Mouse (Mus musculus) urinary bladder, postnatal 25 days (tissue): ENCODE measurements around the gene Myo1d.
A peak's percentile ranks its signal among the peaks of the same experiment; 100 is the strongest.

Source experiments
- DNase-seq: peaks from one replicate; pipeline ENCODE4 v3.0.0; 2022; ENCODE audit warnings: low spot score

Gene Myo1d

GRCm38 (mm10) chr11:80779527-80780344 is at the start of gene Myo1d:
TSS of gene Myo1d (minus strand) at chr11:80780025.
- peak; percentile 93 for DNase-seq

GRCm38 (mm10) chr11:80821794-80822193 is 42.0 kb upstream of the Myo1d start:
- no peak for DNase-seq

- DNase-seq: no peak
These were observed 41.5 kb upstream of the Myo1d start for GRCm38 (mm10) chr11:80821296-80821695.

GRCm38 (mm10) chr11:80820085-80820484 is 40.3 kb upstream of the Myo1d start:
- DNase-seq: no peak

DNA sequence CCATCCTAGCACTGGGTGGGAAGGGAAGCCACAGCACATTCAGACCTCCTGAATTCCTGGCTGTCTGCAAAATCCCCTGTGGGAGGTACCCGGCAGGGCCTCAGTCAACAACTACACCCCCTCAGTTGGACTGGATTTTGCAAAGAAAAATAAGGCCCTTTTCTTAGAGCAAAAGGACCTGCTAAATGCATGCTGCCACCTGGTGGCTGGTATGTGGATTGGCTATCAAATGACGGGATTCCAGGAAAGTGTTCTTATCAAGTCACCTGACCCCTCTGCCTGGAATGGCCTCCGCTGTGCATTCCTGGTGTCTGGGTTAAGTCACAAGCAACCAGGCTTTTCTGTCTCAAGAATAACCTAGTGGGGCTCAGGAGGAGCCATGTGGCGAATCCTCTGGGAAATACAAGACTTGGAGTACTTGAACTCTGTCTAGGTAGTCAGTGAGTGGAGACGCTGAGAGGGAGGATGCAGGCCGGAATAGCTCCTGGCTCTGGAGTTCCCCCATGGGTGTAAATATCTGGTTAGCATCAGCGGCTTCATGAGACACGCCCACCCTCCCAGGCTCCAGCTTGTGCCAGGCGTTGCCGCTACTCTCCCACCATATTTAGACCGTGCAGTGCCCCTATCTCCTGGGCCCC is 38.4 kb upstream of the Myo1d start:
- peak; percentile 76 for DNase-seq

DNA sequence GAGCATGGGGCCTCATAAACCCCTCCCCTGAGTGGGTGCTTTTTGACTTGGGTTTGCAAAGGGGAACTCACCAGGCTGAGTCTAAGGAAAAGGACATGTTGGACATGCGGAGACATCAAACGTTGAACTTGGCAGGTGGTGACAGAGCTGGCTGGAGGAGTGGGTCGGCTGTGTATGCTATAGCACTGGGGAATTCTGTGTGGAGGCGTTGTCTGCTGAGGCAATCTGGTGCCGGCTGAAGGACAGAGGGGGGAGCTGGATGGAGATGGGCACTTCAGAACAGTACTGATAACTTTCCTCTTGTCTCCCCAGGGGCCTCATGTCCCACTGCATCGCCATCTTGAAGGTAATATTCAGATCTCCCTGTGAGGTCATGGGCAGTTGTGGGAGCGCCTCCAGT is 35.5 kb upstream of the Myo1d start:
- DNase-seq: no peak

GRCm38 (mm10) chr11:80811156-80811555 is 31.3 kb upstream of the Myo1d start:
- DNase-seq: no peak

GRCm38 (mm10) chr11:80809993-80810821 is 30.4 kb upstream of the Myo1d start, which contains the start of gene Tmem98:
TSS of gene Tmem98 (plus strand) at chr11:80810175.
- DNase-seq: peak; percentile 35

GRCm38 (mm10) chr11:80809666-80809992 is 29.8 kb upstream of the Myo1d start:
- no peak for DNase-seq

DNA sequence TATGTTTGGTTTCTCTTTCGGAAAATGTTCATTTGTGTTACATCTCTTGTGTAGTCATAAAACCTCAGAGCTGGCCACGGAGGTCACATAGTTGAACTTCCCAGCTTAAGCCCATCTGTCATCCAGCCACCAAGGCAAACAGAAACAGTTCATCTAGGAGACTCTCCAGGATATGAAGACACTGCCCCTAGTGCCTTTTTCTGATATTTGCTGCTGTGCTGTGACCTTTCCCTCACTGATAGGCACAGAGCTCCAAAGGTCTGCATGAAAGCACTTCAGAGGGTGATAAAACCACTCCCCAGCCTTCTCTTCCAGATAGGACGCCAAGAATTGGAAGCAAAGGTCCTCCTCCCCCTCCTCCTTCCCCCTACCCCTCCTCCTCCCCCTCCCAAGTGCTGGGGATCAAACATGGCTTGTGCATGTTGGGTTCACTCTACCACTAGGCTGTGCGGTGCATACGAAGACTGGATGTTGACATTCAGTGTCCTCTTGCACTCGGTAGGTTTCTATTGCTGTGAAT is 28.8 kb upstream of the Myo1d start:
- DNase-seq: no peak

DNA sequence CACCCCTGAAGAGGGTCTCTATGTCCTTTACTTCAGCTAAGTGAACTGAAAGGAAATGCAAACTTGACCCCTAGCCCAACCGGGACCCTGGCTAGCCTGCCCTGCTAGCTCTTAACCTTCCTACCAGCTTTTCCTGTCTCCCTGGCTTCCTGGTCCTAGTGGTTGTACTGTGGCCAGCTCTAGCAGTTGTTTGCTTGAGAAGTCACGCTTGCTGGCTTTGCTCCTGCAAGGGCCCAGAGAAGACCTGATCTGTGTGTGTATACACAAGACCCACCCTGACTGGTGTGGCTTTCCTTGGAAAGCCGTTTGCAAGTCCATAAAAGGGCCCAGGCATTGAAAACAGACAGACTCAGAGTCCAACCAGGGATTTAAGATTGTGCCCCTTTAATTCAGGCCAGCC is 22.9 kb upstream of the Myo1d start:
- no peak for DNase-seq

- no peak for DNase-seq
These were observed 20.2 kb upstream of the Myo1d start for GRCm38 (mm10) chr11:80799979-80800378.

GRCm38 (mm10) chr11:80795431-80795830 is 15.6 kb upstream of the Myo1d start:
- DNase-seq: no peak

DNA sequence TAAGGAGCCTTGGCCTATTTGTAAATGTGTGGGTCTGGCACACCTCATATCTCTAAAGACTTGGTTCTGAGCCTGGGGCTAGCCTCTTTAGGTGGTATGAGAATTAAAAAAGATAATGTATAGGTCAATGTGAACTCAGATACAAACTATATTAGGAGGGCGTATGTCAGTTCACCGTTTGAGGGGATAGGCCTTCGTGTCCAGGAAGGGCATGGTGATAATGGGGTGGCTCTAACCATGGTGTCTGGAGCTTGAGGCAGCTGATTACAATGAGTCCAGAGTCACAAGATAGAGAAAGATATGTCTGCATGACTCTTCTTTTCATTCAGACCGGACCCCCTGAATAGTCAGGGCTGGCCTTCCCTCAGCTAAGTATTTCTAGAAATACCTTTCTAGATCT is 14.5 kb upstream of the Myo1d start:
- DNase-seq: no peak

- no peak for DNase-seq
These were observed 13.6 kb upstream of the Myo1d start for GRCm38 (mm10) chr11:80793386-80793785.

DNA sequence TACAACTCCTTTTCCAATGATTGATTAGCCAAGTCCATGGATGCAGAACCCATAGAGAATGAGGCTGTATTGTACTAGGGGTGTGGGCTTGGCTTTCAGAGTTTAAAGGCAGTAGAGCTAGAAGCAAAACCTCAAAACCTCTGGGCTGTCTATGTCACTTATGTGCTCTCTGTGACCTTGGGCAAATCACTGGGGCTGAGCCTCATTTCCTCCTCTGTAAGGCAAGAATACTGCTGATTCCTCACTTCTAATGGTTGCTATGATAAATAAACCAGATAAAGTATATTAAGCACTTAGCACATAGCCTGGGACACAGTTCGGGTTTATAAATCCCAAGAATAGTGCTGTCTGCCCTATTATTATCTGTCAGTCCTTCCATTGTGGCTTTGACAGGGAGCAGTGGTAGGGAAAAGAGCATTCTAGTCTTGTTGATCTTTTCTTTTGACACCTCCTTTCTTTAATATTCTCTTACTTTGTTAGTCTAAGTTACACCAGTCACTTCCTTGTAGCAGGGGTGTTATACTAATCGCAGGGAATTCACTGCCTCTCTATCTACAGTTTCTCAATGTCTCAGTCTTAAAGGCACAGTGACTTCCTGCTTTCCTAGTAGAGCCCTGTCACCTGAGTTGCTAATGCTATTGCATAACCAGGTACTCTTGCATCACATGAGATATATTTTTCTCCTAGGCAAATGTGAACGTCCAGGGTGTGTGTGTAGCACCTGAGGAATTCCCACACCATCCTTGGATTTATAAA is 12.0 kb upstream of the Myo1d start:
- no peak for DNase-seq

DNA sequence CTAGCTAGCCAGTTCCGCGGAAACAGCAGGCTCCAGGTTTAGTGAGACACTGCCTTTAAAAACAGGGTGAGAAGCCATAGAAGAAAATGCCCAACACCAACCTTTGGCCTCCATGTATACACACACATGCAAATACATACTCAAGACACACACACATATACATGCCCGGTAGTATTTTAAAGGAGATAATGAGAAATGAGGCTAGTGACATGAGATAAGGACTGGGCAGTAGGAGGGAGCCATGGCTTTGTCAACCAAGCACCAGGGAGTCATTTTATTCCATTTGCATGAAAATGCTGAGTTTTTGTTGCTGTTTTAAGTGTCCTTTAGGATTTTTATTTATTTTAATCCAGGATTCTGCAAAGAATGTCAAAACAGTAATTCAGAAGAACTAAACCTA is 10.6 kb upstream of the Myo1d start:
- no peak for DNase-seq

DNA sequence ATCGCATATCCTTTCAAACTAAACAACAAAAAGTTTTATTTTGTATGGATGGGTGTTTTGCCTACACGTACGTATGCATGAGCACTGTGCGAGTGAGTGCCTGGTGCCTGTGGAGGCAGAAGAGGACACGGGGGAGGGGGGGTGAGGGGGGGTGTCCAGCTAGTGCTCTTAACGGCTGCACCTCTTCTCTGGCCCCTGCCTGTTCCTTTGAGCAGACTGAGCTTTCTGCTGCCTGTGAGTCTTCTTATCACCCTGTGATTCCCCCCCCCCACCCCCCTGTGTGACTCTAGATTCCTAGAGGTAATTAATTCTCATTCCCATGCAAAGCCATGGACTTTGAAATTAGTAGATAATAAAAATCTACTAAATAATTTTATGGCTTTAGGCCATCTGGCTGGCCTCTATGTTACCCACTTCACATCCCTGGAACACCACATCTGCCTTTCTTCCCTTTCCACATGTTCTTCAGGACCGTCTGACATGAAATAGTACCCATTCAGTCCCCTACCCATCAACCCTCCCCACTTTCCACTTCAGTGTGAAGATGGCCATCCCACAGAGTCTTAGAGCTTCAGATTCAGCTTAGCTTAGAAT is 9.9 kb upstream of the Myo1d start:
- DNase-seq: no peak

DNA sequence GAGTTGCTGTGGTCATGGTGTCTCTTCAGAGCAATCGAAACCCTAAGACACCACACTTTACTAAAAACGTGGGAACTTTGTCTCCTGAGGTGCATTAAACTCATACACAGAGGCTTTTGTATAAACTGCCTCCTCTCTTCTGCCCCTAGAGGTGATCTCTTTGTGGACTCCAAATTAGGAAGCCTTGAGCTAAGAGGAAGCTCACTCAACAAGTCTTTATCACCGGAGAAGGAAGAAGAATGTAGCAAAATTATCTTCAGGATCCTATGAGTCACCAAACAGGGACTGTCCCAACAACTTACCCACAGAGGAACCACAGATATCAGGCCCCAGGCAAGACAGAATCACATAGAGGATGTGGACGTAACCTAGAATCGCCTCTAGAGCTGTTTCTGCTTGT is 5.8 kb upstream of the Myo1d start:
- no peak for DNase-seq

DNA sequence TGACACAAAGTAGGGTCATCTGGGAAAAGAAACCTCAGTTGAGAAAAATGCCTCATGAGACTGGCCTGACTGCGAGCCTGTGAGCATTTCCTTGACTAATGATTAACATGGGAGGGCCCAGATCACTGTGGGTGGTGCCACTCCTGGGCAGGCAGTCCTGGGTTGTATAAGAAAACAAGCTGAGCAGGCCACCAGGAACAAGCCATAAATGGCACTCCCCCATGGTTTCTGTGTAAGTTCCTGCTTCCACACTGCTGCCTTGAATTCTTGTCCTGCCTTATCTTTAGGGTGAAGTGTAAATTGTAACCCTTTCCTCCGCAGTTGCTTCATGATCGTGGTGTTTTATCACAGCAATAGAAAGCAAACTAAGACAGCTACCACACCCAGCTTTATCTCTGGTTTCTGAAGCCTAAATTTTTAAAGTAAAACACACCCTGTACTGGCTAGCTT is 4.5 kb upstream of the Myo1d start:
- peak; percentile 22 for DNase-seq

DNA sequence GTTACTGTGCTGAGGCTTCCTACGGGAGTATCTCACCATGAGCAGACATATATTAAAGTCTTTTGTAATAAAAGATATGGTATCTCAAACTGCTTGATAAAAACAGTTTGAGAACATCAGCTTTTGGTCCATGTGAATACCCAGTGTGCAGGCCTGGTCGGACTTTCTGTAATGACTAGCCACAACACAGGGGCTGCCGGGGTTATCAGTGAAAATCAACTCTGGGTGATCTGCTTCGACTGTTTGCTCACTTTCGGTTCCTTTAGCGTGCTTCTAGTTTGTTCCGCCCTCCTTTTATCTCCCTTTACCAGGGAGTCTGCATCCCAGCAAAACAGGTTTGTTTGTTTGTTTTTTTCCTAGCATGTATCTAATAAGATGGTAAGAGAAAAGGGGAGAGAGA is 3.6 kb upstream of the Myo1d start:
- DNase-seq: no peak
